Mouse (Mus musculus) lung, embryonic 14.5 days (tissue): ENCODE data around the gene Dcst2. TPM values are rescaled to one million over a fixed set of nuclear protein-coding genes. Genes with fewer than 3 reads are reported as not detected.

Experiments
- ATAC-seq: fragments of 200-750 bp; cut with Nextera tagmentation; 2 replicates; pipeline ENCODE4 v1.8.0; 2017; ENCODE audit warnings: mild to moderate bottlenecking, moderate TSS enrichment, moderate library complexity; ENCODE audit not compliant: insufficient read depth
- DNase-seq: peaks from one replicate; pipeline ENCODE4 v3.0.0-alpha.2; 2015
- H3K27ac ChIP-seq: fragments of 300-500 bp; sonication (generic); 2 replicates; pipeline ENCODE4 v1.5.1; 2014; ENCODE audit warnings: low read depth, mild to moderate bottlenecking, moderate library complexity
- H3K27me3 ChIP-seq: fragments of 300-500 bp; sonication (generic); 2 replicates; pipeline ENCODE4 v1.6.1; 2014; ENCODE audit warnings: low read length, control low read depth; ENCODE audit not compliant: insufficient read depth
- H3K36me3 ChIP-seq: fragments of 300-500 bp; sonication (generic); 2 replicates; pipeline ENCODE4 v1.6.1; 2014; ENCODE audit warnings: control low read depth; ENCODE audit not compliant: insufficient read depth
- H3K4me1 ChIP-seq: fragments of 300-500 bp; sonication (generic); 2 replicates; pipeline ENCODE4 v1.6.1; 2014; ENCODE audit warnings: antibody characterized with exemption, control low read depth; ENCODE audit not compliant: insufficient read depth
- H3K4me2 ChIP-seq: fragments of 300-500 bp; sonication (generic); 2 replicates; pipeline ENCODE4 v1.6.1; 2014; ENCODE audit warnings: mild to moderate bottlenecking
- H3K4me3 ChIP-seq: fragments of 300-500 bp; sonication (generic); 2 replicates; pipeline ENCODE4 v1.5.1; 2014; ENCODE audit warnings: low read depth, low read length
- H3K9ac ChIP-seq: fragments of 300-500 bp; sonication (generic); 2 replicates; pipeline ENCODE4 v1.6.1; 2014
- H3K9me3 ChIP-seq: fragments of 300-500 bp; sonication (generic); 2 replicates; pipeline ENCODE4 v1.6.1; 2016; ENCODE audit warnings: low read depth, low read length, control low read depth
- CTCF ChIP-seq: IDR thresholded peaks from 2 replicates; pipeline ENCODE4 v1.5.1; 2016; ENCODE audit warnings: antibody characterized with exemption, low read depth
- WGBS: fragments of 180-500 bp; shearing (Covaris S2); extraction: QIAGEN DNeasy Blood & Tissue Kit; methylation state at CpG from one replicate; pipeline ENCODE4 v1.1.7; 2014; 5-methylcytosine and 5-hydroxymethylcytosine counted together
- polyA plus RNA-seq: library from polyadenylated mRNA; unstranded; fragments of >200 nt; fragmentation: Nextera tagmentation; extraction: Ambion mirVana; gene quantifications from 2 replicates; pipeline ENCODE4 v1.2.1, GENCODE M21; 2014

The Dcst2 gene
- polyA plus RNA-seq, 1 experiment from 2014 or later: 0.17 TPM

DNA sequence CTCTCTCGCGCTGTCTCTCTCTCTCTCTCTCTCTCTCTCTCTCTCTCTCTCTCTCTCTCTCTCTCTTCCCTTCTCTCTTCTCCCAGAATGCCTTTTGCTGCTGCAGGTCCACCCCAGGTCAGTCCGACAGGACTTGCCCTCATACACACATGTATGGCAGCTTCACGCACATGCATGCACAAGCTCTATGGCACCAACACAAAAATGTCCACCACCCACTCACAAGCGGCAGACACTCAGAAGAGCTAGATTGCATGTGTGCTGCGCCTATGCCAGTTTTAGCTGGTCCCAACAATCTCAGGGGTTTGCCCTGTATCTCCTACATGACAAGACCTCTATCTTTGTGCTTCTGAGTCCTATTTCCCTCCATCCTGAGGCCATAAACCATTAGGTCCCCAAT, 44.5 kb upstream of the Dcst2 start:
- Histone ChIP-seq H3K27me3 (peaks cover 48% of the 10 kb centered on the region), H3K9me3 (no peaks in the 10 kb centered on the region), H3K4me2 (peak overlapping the region; percentile 77; the same call in 1 of the 2 replicates), H3K4me1 (peaks cover 36% of the 10 kb centered on the region), H3K9ac (no peak overlapping the region), H3K36me3 (no peaks in the 10 kb centered on the region), H3K27ac (no peak overlapping the region), H3K4me3 (no peak overlapping the region)
- 61% methylated on average over 6 of the region's 6 CpGs for WGBS
- DNase-seq (no peak), ATAC-seq (no peak)
- TF ChIP-seq CTCF: no peak

DNA sequence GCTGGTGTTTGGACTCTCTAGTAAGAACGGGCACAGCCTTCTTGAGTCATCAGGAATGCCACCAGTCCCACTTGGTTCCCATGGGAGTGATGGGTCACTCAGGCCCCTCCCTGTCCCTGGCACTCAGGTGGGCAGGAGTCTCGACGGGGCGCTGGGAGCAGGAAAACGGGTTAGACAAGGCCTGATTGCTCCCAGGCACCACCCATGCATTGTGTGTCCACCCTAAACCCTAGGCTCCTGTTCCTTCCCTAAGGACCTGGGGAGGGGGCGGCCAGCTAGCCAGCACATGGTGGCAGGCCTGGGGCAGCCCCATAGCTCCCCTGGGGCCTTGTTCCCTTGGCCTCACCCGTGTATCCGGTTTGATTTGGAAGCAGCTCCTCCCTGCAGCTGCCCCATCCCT, 43.5 kb upstream of the Dcst2 start:
- Histone ChIP-seq H3K4me2 (no peak overlapping the region), H3K4me1 (peaks cover 37% of the 10 kb centered on the region), H3K27me3 (peaks cover 55% of the 10 kb centered on the region), H3K9ac (no peak overlapping the region), H3K27ac (no peak overlapping the region), H3K9me3 (no peaks in the 10 kb centered on the region), H3K36me3 (no peaks in the 10 kb centered on the region), H3K4me3 (no peak overlapping the region)
- no peak for DNase-seq
- WGBS: 75% methylated on average over 8 of the region's 8 CpGs
- TF ChIP-seq CTCF: no peak
- no peak for ATAC-seq

GRCm38 (mm10) chr3:89318971-89319590, 42.7 kb upstream of the Dcst2 start:
- ATAC-seq (no peak), DNase-seq (no peak)
- peak overlapping the region; percentile 61 for H3K4me3 ChIP-seq
- 13% methylated on average over 21 of the region's 21 CpGs for WGBS
- no peaks in the 10 kb centered on the region for H3K36me3 ChIP-seq
- H3K9me3 ChIP-seq: no peaks in the 10 kb centered on the region
- peaks cover 55% of the 10 kb centered on the region for H3K27me3 ChIP-seq
- H3K27ac ChIP-seq: no peak overlapping the region
- H3K4me2 ChIP-seq: peak overlapping the region; percentile 98
- TF ChIP-seq CTCF: no peak
- H3K4me1 ChIP-seq: peaks cover 37% of the 10 kb centered on the region
- peak overlapping the region; percentile 29 for H3K9ac ChIP-seq

- Histone ChIP-seq H3K4me1 (peaks cover 37% of the 10 kb centered on the region), H3K27me3 (peaks cover 55% of the 10 kb centered on the region), H3K36me3 (no peaks in the 10 kb centered on the region), H3K4me2 (peak overlapping the region; percentile 98), H3K27ac (no peak overlapping the region), H3K9ac (peak overlapping the region; percentile 29), H3K4me3 (peak overlapping the region; percentile 61), H3K9me3 (no peaks in the 10 kb centered on the region)
- no peak for TF ChIP-seq CTCF
- DNase-seq: peak; percentile 54
- no peak for ATAC-seq
- 1% methylated on average over 58 of the region's 58 CpGs for WGBS
Measured at GRCm38 (mm10) chr3:89319591-89320350, 42.0 kb upstream of the Dcst2 start.

DNA sequence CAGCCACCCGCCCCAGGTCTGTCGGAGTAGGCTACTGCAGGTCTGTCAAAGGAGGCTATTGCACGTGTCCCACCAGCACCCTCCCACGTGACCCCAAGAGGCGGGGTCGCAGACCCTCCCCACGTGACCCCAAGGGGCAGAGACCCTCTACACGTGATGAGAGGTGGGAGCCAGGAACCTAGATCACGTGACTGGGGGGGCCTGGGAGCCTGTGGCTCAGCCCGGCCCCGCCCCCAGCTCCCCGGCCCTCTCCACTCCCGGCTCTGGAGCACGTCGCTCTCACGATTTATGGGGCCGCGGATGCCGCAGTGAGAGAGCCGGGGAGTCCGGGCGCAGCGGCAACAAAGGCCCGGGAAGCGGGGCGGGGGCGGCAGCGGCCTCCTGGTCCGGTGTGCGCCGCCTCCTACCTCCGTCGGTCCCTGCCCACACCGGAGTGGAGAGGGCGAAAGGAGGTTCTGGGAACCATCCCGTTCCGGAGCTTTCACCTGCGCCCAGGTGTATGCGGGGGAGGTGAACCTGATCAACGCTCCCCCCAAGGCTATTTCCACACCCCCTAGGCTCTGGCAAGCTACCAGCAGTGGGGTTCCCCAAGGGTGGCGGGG, 41.1 kb upstream of the Dcst2 start:
- Histone ChIP-seq H3K4me1 (peaks cover 30% of the 10 kb centered on the region), H3K4me2 (peak overlapping the region; percentile 98), H3K36me3 (no peaks in the 10 kb centered on the region), H3K27ac (no peak overlapping the region), H3K4me3 (peak overlapping the region; percentile 61), H3K9me3 (no peaks in the 10 kb centered on the region), H3K27me3 (peaks cover 55% of the 10 kb centered on the region), H3K9ac (peak overlapping the region; percentile 41)
- ATAC-seq (no peak), DNase-seq (peak; percentile 60)
- TF ChIP-seq CTCF: no peak
- 1% methylated on average over 41 of the region's 41 CpGs for WGBS

DNA sequence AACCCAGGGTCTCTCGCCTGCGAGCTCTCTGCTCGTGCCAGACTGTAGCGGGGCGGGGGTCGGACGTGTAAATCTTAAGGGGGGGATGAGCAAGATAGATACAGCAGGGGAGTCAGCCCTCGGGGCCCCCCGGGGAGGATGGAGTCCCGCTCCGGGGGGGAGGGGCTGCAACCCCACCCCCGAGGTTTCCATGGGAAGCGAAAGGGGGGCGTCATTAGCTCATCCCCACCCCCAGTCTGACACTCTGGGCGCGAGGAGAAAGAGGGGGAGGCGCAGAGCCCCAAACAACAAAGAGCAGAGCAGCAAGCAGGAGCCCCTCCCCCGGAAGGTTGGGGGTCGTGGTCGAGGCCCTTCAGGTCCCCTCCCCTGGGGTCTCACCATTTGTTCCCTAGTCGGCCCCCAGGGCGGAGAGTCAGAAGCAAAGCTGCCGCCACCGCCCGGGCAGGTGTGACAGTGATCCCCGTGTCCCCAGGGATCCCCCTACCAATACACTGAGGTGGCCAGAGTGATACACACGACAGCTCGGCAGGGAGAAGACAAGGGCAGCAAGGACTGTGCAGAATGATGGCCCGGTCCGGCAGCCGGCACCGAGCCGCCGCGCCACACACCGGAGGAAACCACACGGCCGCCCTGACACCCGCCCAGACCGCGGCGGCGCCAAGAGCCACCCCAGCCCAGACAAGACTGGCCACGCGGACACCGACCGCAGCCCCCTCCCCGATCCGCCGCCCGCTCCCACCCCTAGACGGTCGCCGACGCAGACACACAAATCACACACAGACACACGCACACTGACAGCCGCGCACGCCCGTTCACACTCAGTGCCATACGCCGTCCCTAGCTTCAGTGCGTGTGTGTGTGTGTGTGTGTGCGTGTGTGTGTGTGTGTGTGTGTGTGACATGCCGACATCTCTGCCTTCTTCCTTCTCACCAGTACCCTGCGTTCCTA, 40.3 kb upstream of the Dcst2 start:
- DNase-seq (no peak), ATAC-seq (peak; percentile 20; the same call in 1 of the 2 replicates)
- H3K36me3 ChIP-seq: no peaks in the 10 kb centered on the region
- TF ChIP-seq CTCF: no peak
- H3K27me3 ChIP-seq: peaks cover 55% of the 10 kb centered on the region
- WGBS: under 1% methylated on average over 66 of the region's 66 CpGs
- no peak overlapping the region for H3K27ac ChIP-seq
- peaks cover 26% of the 10 kb centered on the region for H3K4me1 ChIP-seq
- no peaks in the 10 kb centered on the region for H3K9me3 ChIP-seq
- H3K9ac ChIP-seq: peak overlapping the region; percentile 56
- peak overlapping the region; percentile 98 for H3K4me2 ChIP-seq
- H3K4me3 ChIP-seq: peak overlapping the region; percentile 61
